ENCODE assay signal across 8 mouse cellular contexts in genomic region chr1:84839309-84840017, GRCm38 (mm10). TPM values are rescaled to one million over a fixed set of nuclear protein-coding genes. Genes with fewer than 3 reads are reported as not detected.
DNase-seq lines count a peak whose midpoint lies in the region; ATAC-seq and TF ChIP-seq lines count a peak whose summit lies in the region.

TSS of gene Fbxo36 (plus strand) at chr1:84839841.

- peak within 1 kb of the TSS; percentile 73 for H3K4me2 ChIP-seq in forebrain, postnatal 0 days (ENCODE audit: low read depth)
- peak within 1 kb of the TSS; percentile 74 for H3K4me2 ChIP-seq in lung, embryonic 15.5 days

- peak within 1 kb of the TSS; percentile 96 for H3K27ac ChIP-seq in MEL (ENCODE audit: control insufficient read depth, low read depth, low read length)
- peak within 1 kb of the TSS; percentile 99 for H3K27ac ChIP-seq in cerebellum, adult 2 months (ENCODE audit: insufficient read depth, low read length)
- peak within 1 kb of the TSS; percentile 96 for H3K27ac ChIP-seq in forebrain, postnatal 0 days (ENCODE audit: low read depth, low read length)
- H3K27ac ChIP-seq in lung, embryonic 15.5 days, result peak within 1 kb of the TSS; percentile 98

- no peak for TF ChIP-seq CTCF in MEL (IDR thresholded peaks at IDR 0.05 in 2 of 3, conservative IDR thresholded peaks at IDR 0.05 in 1 of 3; ENCODE audit: control insufficient read depth in 1 of 3, insufficient read depth in 1 of 3, low read depth in 2 of 3, low read length in 3 of 3, poor library complexity in 1 of 3, severe bottlenecking in 1 of 3)
- no peak for TF ChIP-seq CTCF in cerebellum, adult 2 months (IDR thresholded peaks at IDR 0.05; ENCODE audit: borderline replicate concordance, insufficient read depth, low read depth, low read length)
- TF ChIP-seq CTCF in forebrain, postnatal 0 days (IDR thresholded peaks at IDR 0.05; ENCODE audit: low read depth), result no peak

- DNase-seq in MEL (ENCODE audit: low read depth, low spot score), result peak; percentile 96
- DNase-seq in cerebellum, adult 2 months, result peak; percentile 91 to 94
- DNase-seq in forebrain, postnatal 0 days, result peak; percentile 96
- DNase-seq in heart, postnatal 4 days, result peak; percentile 95
- DNase-seq in layer of hippocampus, adult 8-10 months (ENCODE audit: low spot score in 2 of 2), result peak; percentile 88 to 89
- peak; percentile 89 for DNase-seq in ovary, adult 18-20 months (ENCODE audit: low spot score)
- DNase-seq in thymus, postnatal 0 days (ENCODE audit: low spot score), result peak; percentile 90

- peak within 1 kb of the TSS; percentile 100 for H3K9ac ChIP-seq in MEL (ENCODE audit: control insufficient read depth, low read depth, low read length, poor library complexity, severe bottlenecking)
- peak within 1 kb of the TSS; percentile 91 for H3K9ac ChIP-seq in forebrain, postnatal 0 days
- H3K9ac ChIP-seq in lung, embryonic 15.5 days, result peak within 1 kb of the TSS; percentile 99

- peak within 1 kb of the TSS; percentile 79 to 94 for H3K4me3 ChIP-seq in MEL (ENCODE audit: control insufficient read depth in 1 of 2, insufficient read depth in 1 of 2, low read depth in 2 of 2, low read length in 2 of 2)
- H3K4me3 ChIP-seq in cerebellum, adult 2 months (replicated peaks; ENCODE audit: insufficient read depth, low read depth, low read length), result peak within 1 kb of the TSS; percentile 89
- H3K4me3 ChIP-seq in forebrain, postnatal 0 days (ENCODE audit: low read depth, low read length), result peak within 1 kb of the TSS; percentile 98
- H3K4me3 ChIP-seq in lung, embryonic 15.5 days, result peak within 1 kb of the TSS; percentile 99

- peak in 1 of 2 experiments; percentile 7; a peak in 1 of 4 replicates for TF ChIP-seq EP300 in MEL (IDR thresholded peaks at IDR 0.05; ENCODE audit: low read depth in 1 of 2, low read length in 2 of 2)

- H3K9me3 ChIP-seq in MEL (replicated peaks; ENCODE audit: insufficient read depth, low read length), result no peaks in the 10 kb centered on the region
- no peaks in the 10 kb centered on the region for H3K9me3 ChIP-seq in forebrain, postnatal 0 days (ENCODE audit: low read length)
- H3K9me3 ChIP-seq in lung, embryonic 15.5 days, result no peaks in the 10 kb centered on the region

- under 1% methylated on average over 49 of the region's 54 CpGs for WGBS in cerebellum, adult 2 months
- under 1% methylated on average over 53 of the region's 54 CpGs for WGBS in forebrain, postnatal 0 days
- under 1% methylated on average over 54 of the region's 54 CpGs for WGBS in lung, embryonic 15.5 days

- H3K79me2 ChIP-seq in MEL (ENCODE audit: control insufficient read depth, insufficient read depth, low read length, poor library complexity), result peaks cover 48% of the 10 kb centered on the region

- TF ChIP-seq RAD21 in MEL (IDR thresholded peaks at IDR 0.05; ENCODE audit: low read depth, low read length), result no peak

- ATAC-seq in forebrain, postnatal 0 days, result peak; percentile 84
- peak; percentile 89 for ATAC-seq in lung, embryonic 15.5 days (ENCODE audit: borderline replicate concordance, extremely low read depth, low FRiP score, low TSS enrichment)

- TF ChIP-seq POLR2A in MEL (IDR thresholded peaks at IDR 0.05; ENCODE audit: control insufficient read depth in 1 of 2, insufficient read depth in 1 of 2, low read depth in 1 of 2, low read length in 2 of 2, poor library complexity in 1 of 2), result peak; percentile 38 to 40; a peak in 1 of 4 replicates
- TF ChIP-seq POLR2A in cerebellum, adult 2 months (IDR thresholded peaks at IDR 0.05; ENCODE audit: borderline replicate concordance, insufficient read depth, low read length), result 0 out of 2 replicates have a peak, but pooled peaks have one; percentile 20

- peaks cover 0 to 5% of the 10 kb centered on the region in 2 experiments; a peak in 1 of 4 replicates for H3K4me1 ChIP-seq in MEL (ENCODE audit: control insufficient read depth in 1 of 2, insufficient read depth in 2 of 2, low read length in 2 of 2)
- no peaks in the 10 kb centered on the region for H3K4me1 ChIP-seq in cerebellum, adult 2 months (ENCODE audit: control insufficient read depth, insufficient read depth, low read length)
- H3K4me1 ChIP-seq in forebrain, postnatal 0 days (ENCODE audit: insufficient read depth), result 0 out of 2 replicates have a peak, but pooled peaks cover 4% of the 10 kb centered on the region
- 0 out of 2 replicates have a peak, but pooled peaks cover 16% of the 10 kb centered on the region for H3K4me1 ChIP-seq in lung, embryonic 15.5 days

- no peaks in the 10 kb centered on the region for H3K27me3 ChIP-seq in MEL (ENCODE audit: control insufficient read depth in 1 of 2, insufficient read depth in 2 of 2, low read length in 2 of 2)
- H3K27me3 ChIP-seq in cerebellum, adult 2 months (ENCODE audit: control insufficient read depth, insufficient read depth, low read length), result no peaks in the 10 kb centered on the region
- no peaks in the 10 kb centered on the region for H3K27me3 ChIP-seq in forebrain, postnatal 0 days (ENCODE audit: insufficient read depth, low read length)
- H3K27me3 ChIP-seq in lung, embryonic 15.5 days, result no peaks in the 10 kb centered on the region

- peaks cover 4 to 19% of the 10 kb centered on the region in 2 experiments; a peak in 3 of 4 replicates for H3K36me3 ChIP-seq in MEL (ENCODE audit: control insufficient read depth in 1 of 2, insufficient read depth in 2 of 2, low read length in 2 of 2)
- H3K36me3 ChIP-seq in forebrain, postnatal 0 days (ENCODE audit: insufficient read depth), result no peaks in the 10 kb centered on the region
- H3K36me3 ChIP-seq in lung, embryonic 15.5 days, result no peaks in the 10 kb centered on the region; the same call in 1 of the 2 replicates

TF ChIP-seq in MEL, 35 proteins besides CTCF, POLR2A, EP300 and RAD21:
- TF ChIP-seq MXI1 (IDR thresholded peaks at IDR 0.05; ENCODE audit: low read depth, low read length) (peak; percentile 89), USF1 (IDR thresholded peaks at IDR 0.05; ENCODE audit: low read depth, low read length) (0 out of 2 replicates have a peak, but pooled peaks have one; percentile 23), ELF1 (IDR thresholded peaks at IDR 0.05; ENCODE audit: low read depth, low read length) (peak; percentile 73), ZNF384 (IDR thresholded peaks at IDR 0.05; ENCODE audit: low read depth, low read length) (0 out of 2 replicates have a peak, but pooled peaks have one; percentile 46), NELFE (IDR thresholded peaks at IDR 0.05; ENCODE audit: low read depth, low read length) (peak; percentile 44; the same call in 1 of the 2 replicates), ZC3H11A (IDR thresholded peaks at IDR 0.05; ENCODE audit: low read depth, low read length) (no peak), ZMIZ1 (IDR thresholded peaks at IDR 0.05; ENCODE audit: low read depth, low read length) (no peak), E2F4 (IDR thresholded peaks at IDR 0.05; ENCODE audit: borderline replicate concordance, low read depth, low read length) (peak; percentile 69; the same call in 1 of the 2 replicates), MAFK (IDR thresholded peaks at IDR 0.05; ENCODE audit: borderline replicate concordance, low read depth, low read length) (no peak), MYC (IDR thresholded peaks at IDR 0.05; ENCODE audit: low read depth, low read length) (peak; percentile 38; the same call in 1 of the 2 replicates), TCF12 (IDR thresholded peaks at IDR 0.05; ENCODE audit: low read depth, low read length) (peak; percentile 31; the same call in 1 of the 2 replicates), CHD2 (IDR thresholded peaks at IDR 0.05; ENCODE audit: low read length) (peak; percentile 75), MAX (IDR thresholded peaks at IDR 0.05; ENCODE audit: low read length) (0 out of 2 replicates have a peak, but pooled peaks have one; percentile 23), MEF2A (IDR thresholded peaks at IDR 0.05; ENCODE audit: extremely low read depth, insufficient replicate concordance, low read depth, low read length, poor library complexity, severe bottlenecking) (no peak), NRF1 (IDR thresholded peaks at IDR 0.05; ENCODE audit: insufficient read depth, low read depth, low read length, poor library complexity, severe bottlenecking) (no peak), GABPA (IDR thresholded peaks at IDR 0.05; ENCODE audit: low read depth, low read length) (no peak), ETS1 (IDR thresholded peaks at IDR 0.05; ENCODE audit: low read depth, low read length) (peak; percentile 52), CHD1 (IDR thresholded peaks at IDR 0.05; ENCODE audit: low read depth, low read length) (no peak), SIN3A (IDR thresholded peaks at IDR 0.05; ENCODE audit: low read length) (peak; percentile 96), MYB (IDR thresholded peaks at IDR 0.05; ENCODE audit: low read depth, low read length) (no peak), HCFC1 (IDR thresholded peaks at IDR 0.05; ENCODE audit: low read depth, low read length) (peak; percentile 82), RCOR1 (IDR thresholded peaks at IDR 0.05; ENCODE audit: low read depth, low read length) (no peak), POLR2AphosphoS2 (IDR thresholded peaks at IDR 0.05; ENCODE audit: low read length) (no peak), TBP (IDR thresholded peaks at IDR 0.05; ENCODE audit: low read depth, low read length) (peak; percentile 60; the same call in 1 of the 2 replicates), MAZ (IDR thresholded peaks at IDR 0.05; ENCODE audit: low read depth, low read length) (peak; percentile 94), USF2 (IDR thresholded peaks at IDR 0.05; ENCODE audit: borderline replicate concordance in 1 of 2, insufficient read depth in 1 of 2, low read depth in 1 of 2, low read length in 2 of 2) (no peak), KAT2A (conservative IDR thresholded peaks at IDR 0.05; ENCODE audit: low read depth, low read length) (peak; percentile 87), SMC3 (IDR thresholded peaks at IDR 0.05; ENCODE audit: low read depth, low read length) (no peak)
TF ChIP-seq in MEL: peak in this region for 16.

RNA-seq across cellular contexts. Expression of gene Fbxo36, which starts in this region (rescaled TPM):
- total RNA-seq in MEL (2012; rRNA removed), result 1.4 and 2.5 TPM in 2 replicates
- 1 to 10 TPM in 1 of 2 experiments, not detected in 1; 2.9 TPM for polyA plus RNA-seq in MEL (2012; ENCODE audit: insufficient read depth in 1 of 2, insufficient read length in 2 of 2, low read depth in 1 of 2, low replicate concordance in 2 of 2, missing spikeins in 1 of 2)
- 8.5 and 9.7 TPM in 2 replicates for polyA plus RNA-seq in cerebellum, adult 2 months (2012; rRNA removed)
- 2.3 and 3.1 TPM in 2 replicates for total RNA-seq in forebrain, postnatal 0 days (2014; rRNA removed)
- 10.8 and 11.8 TPM in 2 replicates for polyA plus RNA-seq in forebrain, postnatal 0 days (2015; fragmentation: Nextera tagmentation; extraction: Ambion mirVana)
- 1 to 10 TPM; 1.4 to 2.4 TPM for total RNA-seq in heart, postnatal 4 days (2021)
- total RNA-seq in layer of hippocampus, adult 8-10 months (2022), result 1 to 10 TPM; 1.7 to 5.4 (median 3.5) TPM
- 16.0 and 16.5 TPM in 2 replicates for polyA plus RNA-seq in lung, embryonic 15.5 days (2015; fragmentation: Nextera tagmentation; extraction: Ambion mirVana)
- polyA plus RNA-seq in thymus, postnatal 0 days (2015; fragmentation: Nextera tagmentation; extraction: Ambion mirVana), result 9.8 and 10.4 TPM in 2 replicates

Comparison
In these comparisons a context has a peak if more than half of its experiments do, and no peak if none do; other contexts are left out.
1. Peak in every context shown above with its lines: DNase-seq, ATAC-seq, H3K4me3 ChIP-seq and H3K27ac ChIP-seq.